Mouse (Mus musculus) brain, adult 2 months (tissue): ENCODE measurements around the gene Rpp14.
A peak's percentile ranks its signal among the peaks of the same experiment; 100 is the strongest.
"Not testable (repeated sequence)": the region's sequence is repeated elsewhere in the genome, so short reads cannot be mapped to it uniquely, and the experiment has no call there.

Experiments used
- DNase-seq: peaks from one replicate; pipeline ENCODE4 v3.0.0; 2011; ENCODE audit warnings: low read depth, low spot score

The Rpp14 gene

GRCm38 (mm10) chr14:8114756-8115155 is 34.6 kb downstream of the Rpp14 start:
- no peak for DNase-seq

GRCm38 (mm10) chr14:8115772-8116171 is 35.6 kb downstream of the Rpp14 start:
- DNase-seq: no peak

DNA sequence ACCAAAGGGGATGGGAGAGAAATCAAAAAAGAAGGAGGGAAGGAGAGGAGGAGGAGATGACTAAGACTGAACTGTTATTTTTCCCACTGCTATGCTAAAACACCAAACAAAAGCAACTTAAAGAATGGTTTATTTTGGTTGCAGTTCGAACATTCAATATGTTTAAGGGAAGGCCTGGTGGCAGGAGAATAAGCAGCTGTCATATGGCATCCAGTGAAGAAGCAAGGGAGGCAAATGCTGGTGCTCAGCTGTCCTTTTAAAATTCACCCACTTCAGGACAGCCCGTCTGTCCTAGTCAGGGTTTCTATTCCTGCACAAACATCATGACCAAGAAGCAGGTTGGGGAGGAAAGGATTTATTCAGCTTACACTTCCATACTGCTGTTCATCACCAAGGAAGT is 37.2 kb downstream of the Rpp14 start:
- peak; percentile 54 for DNase-seq

DNA sequence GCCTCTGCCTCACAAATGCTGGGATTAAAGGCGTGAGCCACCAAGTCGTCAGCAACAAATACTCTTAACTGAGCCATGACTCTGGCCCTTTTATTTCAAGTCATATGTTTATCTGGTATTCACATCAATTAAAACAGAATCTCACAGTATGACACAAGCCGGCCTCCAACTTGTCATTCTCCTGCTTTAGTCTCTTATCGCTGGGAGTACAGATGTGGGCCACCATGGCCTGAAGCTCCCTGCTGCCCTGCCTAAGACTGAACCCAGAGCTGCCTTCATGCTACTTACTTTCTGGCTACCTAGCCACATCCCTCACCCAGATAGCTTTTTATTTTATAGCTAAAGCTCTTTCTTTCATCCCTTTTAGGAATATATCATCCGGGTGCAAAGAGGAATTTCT is 39.3 kb downstream of the Rpp14 start:
- no peak for DNase-seq

DNA sequence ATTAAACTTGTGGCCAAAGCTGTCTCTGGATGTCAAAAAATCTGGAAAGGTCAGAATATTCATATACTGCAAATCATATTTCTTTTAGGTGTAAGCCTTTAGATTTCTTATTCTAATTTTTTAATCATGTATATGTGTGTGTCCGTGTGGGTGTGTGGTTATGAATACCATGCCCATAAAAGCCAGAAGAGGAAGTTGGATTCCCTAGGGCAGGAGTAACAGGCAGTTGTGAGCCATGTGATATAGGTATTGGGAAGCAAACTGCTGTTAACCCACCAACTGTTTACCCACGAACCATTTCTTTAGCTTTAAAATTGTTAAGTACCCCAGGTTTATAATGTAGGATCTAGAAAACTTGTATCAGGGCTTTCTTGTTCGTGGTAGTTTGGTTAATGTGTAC is 39.7 kb downstream of the Rpp14 start:
- no peak for DNase-seq

DNA sequence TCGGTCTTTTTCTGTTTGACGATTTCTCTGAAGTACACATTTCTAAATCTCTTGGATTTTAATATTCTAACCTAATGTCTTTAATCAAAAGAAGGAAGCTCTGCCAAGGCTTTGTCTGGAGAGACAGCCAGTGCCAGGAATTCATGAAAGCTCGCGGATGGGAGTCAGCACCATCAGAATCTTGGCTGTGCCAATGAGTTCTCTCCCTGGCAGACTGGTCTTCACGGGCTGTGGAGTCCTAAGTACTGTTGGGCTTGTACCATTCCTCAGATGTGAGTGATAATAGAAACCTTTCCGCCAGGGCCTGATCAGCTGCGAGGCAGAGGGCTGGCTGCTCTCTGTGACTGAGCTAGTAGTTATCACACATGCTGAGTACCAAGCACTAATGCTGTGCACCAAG is 43.0 kb downstream of the Rpp14 start:
- DNase-seq: peak; percentile 80

GRCm38 (mm10) chr14:8123611-8124010 is 43.4 kb downstream of the Rpp14 start:
- not testable (repeated sequence) for DNase-seq

DNA sequence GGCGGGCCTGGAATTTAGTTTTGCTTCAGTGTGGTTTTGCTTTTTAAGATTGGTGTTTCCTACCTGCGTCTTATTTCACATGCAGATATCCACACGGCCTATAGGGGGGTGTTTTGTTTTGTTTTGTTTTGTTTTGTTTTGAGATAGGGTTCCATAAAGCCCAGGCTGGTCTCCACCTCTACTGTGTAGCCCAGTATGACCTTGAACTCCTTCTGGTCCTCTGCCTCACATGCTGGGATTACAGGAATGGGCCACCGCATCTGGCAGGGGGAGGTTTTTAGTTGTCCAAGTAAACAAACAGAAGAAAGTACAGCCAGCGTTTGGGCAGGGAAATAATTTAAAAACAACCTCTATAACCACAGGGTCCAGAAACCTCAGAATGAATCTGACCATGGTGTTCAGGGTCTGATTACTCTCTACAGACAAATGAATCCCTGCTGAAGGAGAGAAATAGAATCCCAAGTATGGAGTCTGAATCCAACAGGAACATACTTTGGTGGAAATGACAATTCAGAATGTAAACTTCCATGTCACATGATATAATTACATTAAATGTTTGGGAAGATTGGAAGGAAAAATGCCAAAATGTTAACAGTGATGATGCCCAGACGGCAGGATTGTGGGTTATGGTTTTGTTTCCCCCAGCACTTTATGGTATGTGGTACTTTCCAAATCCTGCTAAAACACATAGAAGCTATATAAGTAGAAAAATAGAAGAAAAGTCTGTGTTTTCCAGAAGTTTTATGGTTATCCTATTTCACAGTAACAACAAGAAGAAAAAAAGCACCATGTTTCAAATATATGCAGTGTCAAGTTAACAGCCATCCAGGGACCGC is 44.1 kb downstream of the Rpp14 start:
- no peak for DNase-seq

DNA sequence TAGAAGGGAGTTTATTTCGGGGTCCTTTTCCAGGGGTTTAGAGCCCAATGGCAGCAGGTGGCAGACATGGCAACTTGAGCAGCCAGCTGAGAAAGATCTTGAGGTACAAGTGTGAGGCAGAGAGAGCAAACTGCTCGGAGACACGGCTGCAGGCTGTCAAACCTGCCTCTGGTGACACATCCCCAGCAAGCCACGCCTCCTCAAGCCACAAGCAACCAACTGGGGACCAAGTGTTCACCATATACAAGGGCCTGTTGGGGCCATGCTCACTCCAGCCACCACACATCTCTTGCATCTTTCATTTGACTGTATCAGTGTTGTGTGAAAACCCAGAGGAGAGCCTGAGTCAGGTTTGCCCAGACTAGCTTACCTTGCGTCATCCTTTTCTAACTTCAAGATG is 47.8 kb downstream of the Rpp14 start:
- DNase-seq: no peak

- peak; percentile 49 for DNase-seq
Observed at GRCm38 (mm10) chr14:8132789-8133188, 52.6 kb downstream of the Rpp14 start.

- no peak for DNase-seq
Observed at GRCm38 (mm10) chr14:8134234-8134633, 54.1 kb downstream of the Rpp14 start.

GRCm38 (mm10) chr14:8135130-8135529 is 55.0 kb downstream of the Rpp14 start:
- peak; percentile 94 for DNase-seq

- DNase-seq: peak; percentile 44
Observed at GRCm38 (mm10) chr14:8139724-8140710, 59.9 kb downstream of the Rpp14 start.

DNA sequence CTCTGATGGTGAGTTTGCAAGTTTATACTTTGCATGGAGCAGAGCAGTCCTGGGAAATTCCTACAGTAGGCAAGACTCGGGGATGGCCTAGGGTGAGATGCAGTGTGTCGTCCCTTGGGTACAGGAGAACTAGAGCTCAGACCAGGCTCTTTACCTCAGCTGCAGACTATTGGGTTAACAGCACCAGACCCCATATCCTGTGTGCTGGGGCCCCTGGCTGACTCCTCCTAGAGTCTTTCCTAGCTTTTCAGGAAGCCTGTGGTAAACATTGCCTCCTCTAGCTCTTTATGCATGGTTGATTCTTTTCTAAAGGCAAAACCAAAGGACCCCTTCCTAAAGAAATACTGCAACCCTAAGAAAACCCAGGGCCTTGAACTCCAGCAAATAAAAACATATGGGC is 61.0 kb downstream of the Rpp14 start:
- DNase-seq: no peak
